Mouse (Mus musculus): Measurements from ENCODE around the gene Tspan10.
"Not testable (repeated sequence)": the region's sequence is repeated elsewhere in the genome, so short reads cannot be mapped to it uniquely, and the experiment has no call there.

Gene Tspan10

DNA sequence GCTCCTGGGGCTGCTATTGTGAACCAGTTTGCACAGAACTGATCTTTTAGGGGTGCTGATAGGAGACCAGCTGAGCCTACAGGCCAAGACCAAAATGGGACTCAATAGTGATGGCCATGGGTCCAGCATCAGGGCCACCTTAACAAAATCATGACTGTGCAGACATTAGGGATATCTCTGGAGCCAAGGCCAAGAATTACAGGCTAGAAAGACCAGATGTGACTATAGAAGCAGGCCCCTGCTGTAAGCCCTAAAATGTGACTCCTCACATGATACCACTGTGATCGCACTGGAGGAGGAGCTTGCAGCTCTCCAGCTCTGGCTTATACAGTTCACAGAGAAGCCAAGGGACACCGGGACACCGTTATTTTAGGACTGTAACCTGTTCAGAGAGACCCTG, at the start of gene Tspan10:
Tspan10 (plus strand) TSS at position 301 of the 400 bp plus-strand sequence.
- DNase-seq, result no peak

GRCm38 (mm10) chr11:120395661-120396060, 46.8 kb upstream of the Tspan10 start:
- no peak for DNase-seq

GRCm38 (mm10) chr11:120397602-120398001, 44.8 kb upstream of the Tspan10 start:
- no peak for DNase-seq

- no peak for DNase-seq
These were observed 43.1 kb upstream of the Tspan10 start for GRCm38 (mm10) chr11:120399319-120399718.

DNA sequence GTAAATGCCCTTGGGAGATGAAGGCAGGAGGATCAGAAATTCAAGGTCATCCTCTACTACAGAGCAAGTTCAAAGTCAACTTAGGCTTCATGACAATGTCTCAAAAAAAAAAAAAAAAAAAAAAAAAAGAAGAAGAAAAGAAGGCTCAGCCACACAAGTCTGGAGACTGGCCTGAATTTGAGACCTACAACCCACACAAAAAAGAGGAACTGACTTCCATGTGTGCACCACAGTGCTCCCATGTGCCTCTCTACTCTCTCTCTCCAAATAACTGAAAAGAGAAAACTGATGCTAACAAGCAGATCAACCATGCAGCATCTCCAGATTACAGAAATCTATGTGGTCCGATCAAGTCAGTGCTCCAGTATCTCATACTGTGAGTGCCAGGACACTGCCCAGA, 37.6 kb upstream of the Tspan10 start:
- DNase-seq, result no peak

DNA sequence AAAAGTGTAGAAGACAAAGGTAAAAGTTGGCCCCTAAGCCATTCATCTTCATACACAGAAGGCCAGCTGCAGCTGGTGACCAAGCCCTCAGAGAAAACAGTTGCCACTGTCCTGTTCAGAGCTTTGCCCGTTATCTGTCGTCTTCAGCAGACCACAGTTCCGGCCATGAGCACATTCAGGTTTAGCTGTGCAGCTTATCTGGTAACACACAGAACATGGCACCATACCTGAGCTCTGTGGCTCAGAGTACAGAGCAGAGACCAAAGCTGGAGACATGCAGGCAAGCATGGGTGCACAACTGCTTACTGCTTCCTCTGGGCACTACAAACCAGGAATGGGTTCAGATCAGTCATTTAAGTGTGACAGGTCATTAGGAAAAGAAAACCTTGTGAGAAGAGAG, 36.6 kb upstream of the Tspan10 start:
- DNase-seq, result no peak

DNA sequence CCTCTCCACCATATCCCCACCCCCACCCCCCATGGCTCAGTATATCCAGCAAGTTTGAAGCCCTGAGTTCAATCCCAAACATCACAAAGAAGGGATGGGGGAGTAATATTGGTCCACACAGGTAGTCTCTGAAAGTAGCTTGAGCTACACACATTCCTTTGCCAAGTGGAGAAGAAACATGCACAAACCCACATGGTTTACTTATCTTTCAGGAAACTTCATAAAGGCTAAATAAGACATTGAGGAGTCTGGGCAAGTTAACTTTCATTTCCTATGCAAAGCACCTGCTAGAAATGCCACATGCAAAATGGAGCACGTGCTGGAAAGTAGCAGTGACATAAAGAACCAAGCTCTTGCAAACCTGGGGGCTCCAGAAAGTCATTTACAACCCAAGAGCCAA, 36.0 kb upstream of the Tspan10 start:
- DNase-seq, result no peak

DNA sequence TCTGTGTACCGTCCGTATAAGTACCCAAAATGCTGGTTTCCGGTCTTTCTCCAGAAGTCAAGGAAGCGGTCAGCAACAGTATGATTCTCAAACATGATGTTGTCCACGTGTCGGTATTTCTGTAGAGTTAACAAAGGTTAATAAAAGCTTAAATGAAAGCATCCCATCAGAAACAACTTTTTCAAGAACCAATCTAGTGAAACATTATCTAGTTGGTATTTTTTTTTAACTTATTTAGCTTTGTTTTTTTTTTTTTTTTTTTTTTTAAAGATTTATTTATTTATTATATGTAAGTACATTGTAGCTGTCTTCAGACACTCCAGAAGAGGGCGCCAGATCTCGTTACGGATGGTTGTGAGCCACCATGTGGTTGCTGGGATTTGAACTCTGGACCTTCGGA, 28.8 kb upstream of the Tspan10 start:
- not testable (repeated sequence) for DNase-seq

- no peak for DNase-seq
These were observed 24.6 kb upstream of the Tspan10 start for GRCm38 (mm10) chr11:120417852-120418251.

DNA sequence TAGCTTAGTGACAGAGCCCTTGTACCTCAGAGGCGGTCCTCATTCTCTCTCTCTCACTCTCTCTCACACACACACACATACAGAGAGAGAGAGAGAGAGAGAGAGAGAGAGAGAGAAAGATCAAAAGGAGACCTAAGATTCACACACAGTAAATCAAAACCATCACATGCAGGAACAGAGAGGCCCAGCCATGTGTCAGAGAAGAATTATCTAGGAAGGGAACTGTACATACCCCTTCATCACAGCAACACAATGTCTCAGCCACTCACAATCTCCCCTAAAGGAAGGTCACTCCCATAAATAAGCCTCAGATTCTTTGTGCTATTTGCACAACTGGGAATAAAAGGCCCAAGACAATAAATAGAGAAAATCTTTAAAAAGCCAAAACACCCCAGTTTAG, 23.9 kb upstream of the Tspan10 start:
- DNase-seq, result no peak

DNA sequence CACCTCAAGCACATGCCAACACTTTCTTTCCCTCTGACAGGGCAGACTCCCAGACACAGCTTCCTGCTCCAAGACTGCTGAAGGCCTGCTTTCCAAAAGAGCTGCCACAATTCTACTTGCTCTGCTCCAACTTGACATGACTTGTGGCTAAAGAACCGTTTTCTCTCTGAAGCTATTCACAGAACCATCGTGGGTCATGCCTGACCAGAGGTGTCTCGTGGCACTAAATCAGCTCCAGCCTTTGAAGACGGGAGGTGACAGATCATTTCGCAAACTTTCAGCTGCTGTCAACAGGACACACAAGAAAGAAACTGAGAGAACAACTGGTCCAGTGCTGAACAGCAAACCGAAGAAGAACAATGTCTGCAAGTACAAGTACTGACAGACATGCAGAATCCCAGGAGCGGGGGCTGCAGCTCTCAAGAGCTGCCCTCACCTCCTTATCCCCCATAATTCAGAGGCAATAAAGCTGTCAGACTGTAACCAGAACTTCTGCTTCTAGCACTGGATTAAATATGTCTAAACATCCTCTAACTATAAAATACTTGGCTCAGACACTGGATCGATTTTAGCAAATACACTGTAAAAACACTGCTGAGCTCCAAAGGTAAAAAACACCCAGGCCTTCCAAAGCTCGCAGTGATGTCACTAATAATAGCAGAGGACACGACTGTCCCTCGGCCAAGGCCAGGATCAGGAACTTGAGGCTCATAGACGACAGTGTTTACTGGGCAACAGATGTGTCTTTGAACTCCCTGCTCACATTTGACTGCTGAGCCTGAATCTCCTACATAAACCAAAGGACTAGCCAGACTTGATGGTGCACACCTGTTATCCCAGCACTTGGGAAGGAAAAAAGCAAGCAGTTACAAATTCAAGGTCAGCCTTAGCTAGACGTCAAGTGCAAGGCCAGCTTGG, 19.5 kb upstream of the Tspan10 start:
- DNase-seq, result no peak

DNA sequence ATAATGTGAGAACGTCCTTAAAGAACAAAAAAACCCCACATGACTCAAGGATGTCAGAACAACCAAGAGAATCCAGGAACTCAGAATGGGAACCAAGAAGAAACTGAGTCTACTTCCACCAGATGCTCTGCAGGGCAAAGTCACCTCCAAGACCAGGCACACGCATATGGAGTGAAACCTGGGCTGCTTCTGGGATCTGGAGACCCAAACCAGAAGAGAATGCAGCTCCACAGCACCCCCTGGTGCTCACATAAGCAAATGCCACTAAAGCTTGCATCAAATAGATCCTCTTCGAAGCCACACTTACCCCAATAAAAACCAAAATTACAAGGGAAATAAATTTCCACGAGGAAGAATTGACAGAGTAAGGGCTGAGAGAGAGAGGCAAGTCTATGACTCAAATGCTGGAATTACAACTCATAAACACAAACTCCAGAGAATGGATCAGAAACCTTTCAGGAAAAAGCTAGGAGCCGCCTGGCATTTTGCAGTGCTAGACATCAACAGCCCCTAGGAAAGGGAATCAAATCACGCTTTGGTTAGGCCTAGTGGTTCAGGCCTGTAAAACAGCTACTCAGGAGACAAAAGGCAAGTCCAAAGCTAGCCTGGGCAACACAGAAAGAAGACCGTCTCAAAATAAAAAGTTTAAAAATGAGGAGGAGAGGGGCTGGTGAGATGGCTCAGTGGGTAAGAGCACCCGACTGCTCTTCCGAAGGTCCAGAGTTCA, 18.7 kb upstream of the Tspan10 start:
- peak; percentile 36 for DNase-seq

DNA sequence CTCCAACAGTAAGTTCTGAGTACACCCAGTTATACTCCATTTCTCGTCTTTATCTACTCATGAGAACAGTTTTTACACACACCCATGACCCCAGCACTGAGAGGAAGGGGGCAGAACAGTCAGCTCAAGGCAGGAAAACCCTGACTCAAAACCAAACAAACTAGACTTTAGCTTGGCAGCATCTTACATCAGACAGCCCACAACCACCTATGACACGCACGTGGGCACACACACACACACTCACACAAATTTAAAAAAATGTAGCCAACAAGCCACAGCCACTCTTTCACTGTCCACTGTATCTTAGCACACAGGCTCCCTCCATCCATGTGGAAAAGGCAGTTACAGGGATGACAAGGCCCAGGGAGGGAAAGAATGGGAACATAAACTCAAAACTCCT, 15.7 kb upstream of the Tspan10 start:
- no peak for DNase-seq

DNA sequence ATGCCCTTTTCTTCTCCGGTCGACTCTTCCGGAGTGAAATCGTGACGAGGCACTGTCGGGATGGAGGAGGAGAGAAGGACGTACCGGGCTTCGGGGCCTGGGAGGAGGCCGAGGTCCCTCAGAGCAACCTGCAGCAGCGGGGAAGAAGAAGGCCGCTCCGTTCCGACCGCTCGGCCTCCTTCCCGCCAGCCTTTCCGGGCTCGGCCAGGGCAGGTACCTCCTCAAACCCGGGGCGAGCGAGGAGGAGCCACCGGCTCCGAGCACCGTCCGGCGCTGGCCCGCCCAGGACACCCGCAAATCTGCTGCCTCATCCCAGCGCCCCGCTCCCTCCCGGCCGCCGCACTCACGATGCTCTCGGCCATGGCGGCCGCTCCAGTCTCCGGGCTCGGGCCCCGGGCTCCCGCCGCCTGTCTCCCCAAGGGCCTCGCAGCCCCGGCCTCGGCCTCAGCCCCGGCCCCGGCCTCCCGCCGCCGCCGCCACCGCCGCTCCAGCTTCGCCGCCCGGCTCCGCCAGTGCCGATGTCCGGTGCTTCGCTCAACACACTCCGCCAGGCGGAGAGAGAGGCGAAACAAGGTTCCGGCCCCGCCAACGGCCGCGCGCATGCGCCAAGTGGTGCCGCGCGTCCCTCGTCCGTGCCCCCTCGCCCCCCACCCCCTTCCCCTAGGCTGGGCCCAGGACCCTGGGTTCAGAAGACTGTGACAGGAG, 5.1 kb upstream of the Tspan10 start, which contains the start of gene Nploc4:
Nploc4 (minus strand) TSS at position 557 of the 705 bp plus-strand sequence.
- DNase-seq, result peak; percentile 86

GRCm38 (mm10) chr11:120437857-120438385, 4.5 kb upstream of the Tspan10 start:
- no peak for DNase-seq

- no peak for DNase-seq
These were observed 379 bp downstream of the Tspan10 start for GRCm38 (mm10) chr11:120442765-120443280.

DNA sequence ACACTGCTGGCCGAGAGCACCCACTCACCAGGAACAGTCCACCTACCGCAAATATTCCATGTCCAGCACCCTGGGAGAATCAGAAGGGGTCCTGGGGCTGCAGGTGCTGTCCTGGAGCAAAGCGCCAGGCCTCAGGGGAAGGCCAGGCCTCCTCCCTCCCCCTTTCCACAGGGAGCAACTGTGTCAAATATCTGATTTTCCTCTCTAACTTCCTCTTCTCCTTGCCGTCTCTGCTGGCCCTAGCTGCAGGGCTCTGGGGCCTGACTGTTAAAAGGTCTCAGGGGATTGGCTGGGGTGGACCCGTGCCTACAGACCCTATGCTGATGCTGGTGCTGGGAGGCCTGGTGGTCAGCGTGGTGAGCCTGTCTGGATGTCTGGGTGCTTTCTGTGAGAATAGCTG, 1.7 kb downstream of the Tspan10 start:
- no peak for DNase-seq

DNA sequence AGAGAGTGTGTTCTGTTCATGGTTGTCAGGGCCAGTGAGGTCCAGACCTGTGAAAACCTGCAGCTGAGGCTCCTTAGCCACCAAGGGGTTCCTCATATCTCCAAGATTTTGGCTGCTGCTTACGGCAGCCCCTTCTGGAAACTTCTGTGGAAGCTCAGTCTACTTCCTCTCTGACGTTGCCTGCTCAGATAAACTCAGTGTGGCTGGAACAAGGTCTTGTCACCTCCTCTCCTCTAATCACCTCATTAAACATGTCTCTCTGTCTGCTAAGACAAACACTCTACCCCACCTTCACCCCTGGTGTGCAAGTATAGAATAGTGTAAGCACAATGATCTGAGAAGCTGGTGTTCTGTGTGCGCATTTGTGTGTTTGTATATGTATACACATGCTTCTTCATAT, 3.0 kb downstream of the Tspan10 start:
- no peak for DNase-seq

DNA sequence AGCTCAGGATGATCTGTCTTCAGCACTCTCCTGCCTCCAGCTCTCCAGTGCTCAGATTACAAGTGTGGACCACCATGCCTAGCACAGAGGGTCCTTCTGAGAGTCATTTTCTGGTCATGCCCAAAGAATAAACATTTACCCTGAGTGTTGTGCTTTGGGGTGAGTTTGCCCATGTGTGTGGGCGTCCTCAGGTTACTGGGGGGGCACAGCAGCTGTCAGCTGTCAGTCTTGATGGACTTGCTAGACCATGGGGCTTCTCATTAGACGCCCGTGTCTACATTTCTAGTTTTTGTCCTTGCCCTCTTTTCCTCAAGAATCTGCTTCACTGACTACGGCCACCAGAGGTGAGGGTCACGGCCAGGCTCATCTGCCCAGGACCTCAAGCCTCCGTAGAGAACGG, 4.7 kb downstream of the Tspan10 start:
- DNase-seq, result no peak

- DNase-seq, result no peak
These were observed 9.8 kb downstream of the Tspan10 start for GRCm38 (mm10) chr11:120452246-120452645.

- DNase-seq, result no peak
These were observed 10.9 kb downstream of the Tspan10 start, which contains the start of gene Pde6g for GRCm38 (mm10) chr11:120453306-120453705. Pde6g (minus strand) TSS chr11:120453500.

DNA sequence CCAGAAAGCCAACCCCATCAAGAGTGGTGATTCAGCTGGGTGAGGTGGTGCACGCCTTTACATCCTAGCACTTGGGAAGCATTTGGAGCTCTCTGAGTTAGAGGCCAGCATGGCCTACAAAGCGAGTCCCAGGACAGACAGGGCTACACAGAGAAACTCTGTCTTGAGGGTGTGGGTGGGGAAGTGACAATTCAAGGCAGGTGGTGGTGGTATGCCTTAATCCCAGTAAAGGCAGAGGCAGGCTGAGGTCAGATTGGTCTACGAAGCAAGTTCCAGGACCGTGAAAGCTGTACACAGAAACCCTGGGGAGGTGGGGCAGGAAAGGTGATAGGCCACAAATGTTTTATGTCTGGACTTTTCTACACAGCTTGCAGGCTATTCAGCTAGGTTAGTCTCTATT, 12.5 kb downstream of the Tspan10 start:
- no peak for DNase-seq

DNA sequence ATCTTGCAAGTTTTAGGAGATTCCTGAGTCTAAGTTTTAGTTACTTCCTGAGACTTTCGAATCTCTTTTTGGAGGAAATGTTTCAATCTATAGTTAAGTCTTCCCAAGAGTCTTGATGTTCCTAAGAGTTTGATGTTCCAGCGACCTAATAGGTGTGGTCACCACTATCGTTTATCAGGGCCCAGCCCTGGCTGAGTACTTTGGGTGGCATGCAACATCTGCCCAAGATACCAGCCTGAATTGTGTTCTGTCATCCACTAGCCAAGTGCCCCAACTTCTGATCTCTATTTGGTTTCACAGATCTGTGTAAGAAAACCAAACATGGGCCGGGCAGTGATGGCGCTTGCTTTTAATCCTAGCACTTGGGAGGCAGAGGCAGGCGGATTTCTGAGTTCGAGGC, 13.0 kb downstream of the Tspan10 start:
- DNase-seq, result no peak
